Mouse (Mus musculus): ENCODE results near the gene Ublcp1. TPM values are rescaled to one million over a fixed set of nuclear protein-coding genes. Genes with fewer than 3 reads are reported as not detected.

Gene Ublcp1
- polyA plus RNA-seq, 1 experiment from 2014 or later = 63.9 TPM

GRCm38 (mm10) chr11:44512044-44513025 is 42.0 kb upstream of the Ublcp1 start:
- no peak for DNase-seq (ENCODE audit: low spot score)
- 66% methylated on average over 14 of the region's 14 CpGs for WGBS
- Histone ChIP-seq H3K4me3 (ENCODE audit: low read depth, low read length) (no peak overlapping the region), H3K27ac (ENCODE audit: low read depth) (no peak overlapping the region), H3K9ac (ENCODE audit: low read length) (no peak overlapping the region), H3K27me3 (replicated peaks; ENCODE audit: control insufficient read depth, insufficient read depth, low read length) (no peaks in the 10 kb centered on the region), H3K4me1 (replicated peaks; ENCODE audit: control insufficient read depth, insufficient read depth, low read length) (0 out of 2 replicates have a peak, but pooled peaks cover 2% of the 10 kb centered on the region), H3K4me2 (ENCODE audit: low read length) (no peak overlapping the region), H3K9me3 (ENCODE audit: control insufficient read depth, low read length) (no peaks in the 10 kb centered on the region), H3K36me3 (ENCODE audit: control insufficient read depth, insufficient read depth, low read length) (no peaks in the 10 kb centered on the region)
- no peak for ATAC-seq (replicated peaks; ENCODE audit: low FRiP score, low TSS enrichment, low read depth)

- no peak for DNase-seq (ENCODE audit: low spot score)
- Histone ChIP-seq H3K9ac (ENCODE audit: low read length) (no peak overlapping the region), H3K4me2 (ENCODE audit: low read length) (no peak overlapping the region), H3K4me1 (replicated peaks; ENCODE audit: control insufficient read depth, insufficient read depth, low read length) (0 out of 2 replicates have a peak, but pooled peaks cover 2% of the 10 kb centered on the region), H3K36me3 (ENCODE audit: control insufficient read depth, insufficient read depth, low read length) (no peaks in the 10 kb centered on the region), H3K27ac (ENCODE audit: low read depth) (no peak overlapping the region), H3K27me3 (replicated peaks; ENCODE audit: control insufficient read depth, insufficient read depth, low read length) (no peaks in the 10 kb centered on the region), H3K9me3 (ENCODE audit: control insufficient read depth, low read length) (no peaks in the 10 kb centered on the region), H3K4me3 (ENCODE audit: low read depth, low read length) (no peak overlapping the region)
- ATAC-seq (replicated peaks; ENCODE audit: low FRiP score, low TSS enrichment, low read depth) = no peak
- WGBS = 87% methylated on average over 7 of the region's 7 CpGs
Observed at GRCm38 (mm10) chr11:44510371-44510770, 40.1 kb upstream of the Ublcp1 start.

GRCm38 (mm10) chr11:44509906-44510305 is 39.6 kb upstream of the Ublcp1 start:
- H3K4me2 ChIP-seq (ENCODE audit: low read length) = no peak overlapping the region
- H3K4me3 ChIP-seq (ENCODE audit: low read depth, low read length) = no peak overlapping the region
- no peak overlapping the region for H3K27ac ChIP-seq (ENCODE audit: low read depth)
- H3K9ac ChIP-seq (ENCODE audit: low read length) = no peak overlapping the region
- ATAC-seq (replicated peaks; ENCODE audit: low FRiP score, low TSS enrichment, low read depth) (no peak), DNase-seq (ENCODE audit: low spot score) (no peak)
- H3K9me3 ChIP-seq (ENCODE audit: control insufficient read depth, low read length) = no peaks in the 10 kb centered on the region
- H3K4me1 ChIP-seq (replicated peaks; ENCODE audit: control insufficient read depth, insufficient read depth, low read length) = 0 out of 2 replicates have a peak, but pooled peaks cover 2% of the 10 kb centered on the region
- no peaks in the 10 kb centered on the region for H3K36me3 ChIP-seq (ENCODE audit: control insufficient read depth, insufficient read depth, low read length)
- WGBS = 88% methylated on average over 2 of the region's 2 CpGs
- H3K27me3 ChIP-seq (replicated peaks; ENCODE audit: control insufficient read depth, insufficient read depth, low read length) = no peaks in the 10 kb centered on the region

- WGBS = 67% methylated on average over 4 of the region's 4 CpGs
- Histone ChIP-seq H3K4me1 (replicated peaks; ENCODE audit: control insufficient read depth, insufficient read depth, low read length) (0 out of 2 replicates have a peak, but pooled peaks cover 2% of the 10 kb centered on the region), H3K27me3 (replicated peaks; ENCODE audit: control insufficient read depth, insufficient read depth, low read length) (no peaks in the 10 kb centered on the region), H3K9me3 (ENCODE audit: control insufficient read depth, low read length) (no peaks in the 10 kb centered on the region), H3K4me3 (ENCODE audit: low read depth, low read length) (no peak overlapping the region), H3K4me2 (ENCODE audit: low read length) (no peak overlapping the region), H3K9ac (ENCODE audit: low read length) (no peak overlapping the region), H3K27ac (ENCODE audit: low read depth) (no peak overlapping the region), H3K36me3 (ENCODE audit: control insufficient read depth, insufficient read depth, low read length) (no peaks in the 10 kb centered on the region)
- no peak for ATAC-seq (replicated peaks; ENCODE audit: low FRiP score, low TSS enrichment, low read depth)
- DNase-seq (ENCODE audit: low spot score) = no peak
Observed at GRCm38 (mm10) chr11:44508876-44509275, 38.6 kb upstream of the Ublcp1 start.

GRCm38 (mm10) chr11:44504761-44505160 is 34.5 kb upstream of the Ublcp1 start:
- no peaks in the 10 kb centered on the region for H3K9me3 ChIP-seq (ENCODE audit: control insufficient read depth, low read length)
- no peak overlapping the region for H3K4me2 ChIP-seq (ENCODE audit: low read length)
- no peak for DNase-seq (ENCODE audit: low spot score)
- H3K4me1 ChIP-seq (replicated peaks; ENCODE audit: control insufficient read depth, insufficient read depth, low read length) = no peaks in the 10 kb centered on the region
- no peak overlapping the region for H3K9ac ChIP-seq (ENCODE audit: low read length)
- no peak overlapping the region for H3K4me3 ChIP-seq (ENCODE audit: low read depth, low read length)
- WGBS = 86% methylated on average over 3 of the region's 3 CpGs
- H3K36me3 ChIP-seq (ENCODE audit: control insufficient read depth, insufficient read depth, low read length) = no peaks in the 10 kb centered on the region
- ATAC-seq (replicated peaks; ENCODE audit: low FRiP score, low TSS enrichment, low read depth) = no peak
- H3K27ac ChIP-seq (ENCODE audit: low read depth) = no peak overlapping the region
- H3K27me3 ChIP-seq (replicated peaks; ENCODE audit: control insufficient read depth, insufficient read depth, low read length) = no peaks in the 10 kb centered on the region

GRCm38 (mm10) chr11:44504146-44504545 is 33.8 kb upstream of the Ublcp1 start:
- no peaks in the 10 kb centered on the region for H3K36me3 ChIP-seq (ENCODE audit: control insufficient read depth, insufficient read depth, low read length)
- DNase-seq (ENCODE audit: low spot score) = no peak
- 86% methylated on average over 7 of the region's 7 CpGs for WGBS

GRCm38 (mm10) chr11:44502931-44503330 is 32.6 kb upstream of the Ublcp1 start:
- Histone ChIP-seq H3K36me3 (ENCODE audit: control insufficient read depth, insufficient read depth, low read length) (no peaks in the 10 kb centered on the region), H3K9ac (ENCODE audit: low read length) (no peak overlapping the region), H3K27ac (ENCODE audit: low read depth) (no peak overlapping the region), H3K4me1 (replicated peaks; ENCODE audit: control insufficient read depth, insufficient read depth, low read length) (peaks cover 7% of the 10 kb centered on the region; the same call in 1 of the 2 replicates), H3K4me3 (ENCODE audit: low read depth, low read length) (no peak overlapping the region), H3K4me2 (ENCODE audit: low read length) (no peak overlapping the region), H3K27me3 (replicated peaks; ENCODE audit: control insufficient read depth, insufficient read depth, low read length) (no peaks in the 10 kb centered on the region), H3K9me3 (ENCODE audit: control insufficient read depth, low read length) (no peaks in the 10 kb centered on the region)
- no peak for ATAC-seq (replicated peaks; ENCODE audit: low FRiP score, low TSS enrichment, low read depth)
- no peak for DNase-seq (ENCODE audit: low spot score)
- 53% methylated on average over 5 of the region's 5 CpGs for WGBS

More at GRCm38 (mm10) chr11:44504146-44504545, 33.8 kb upstream of the Ublcp1 start:
- Histone ChIP-seq H3K4me2 (ENCODE audit: low read length) (no peak overlapping the region), H3K9ac (ENCODE audit: low read length) (no peak overlapping the region), H3K4me1 (replicated peaks; ENCODE audit: control insufficient read depth, insufficient read depth, low read length) (no peaks in the 10 kb centered on the region), H3K27ac (ENCODE audit: low read depth) (no peak overlapping the region), H3K27me3 (replicated peaks; ENCODE audit: control insufficient read depth, insufficient read depth, low read length) (no peaks in the 10 kb centered on the region), H3K9me3 (ENCODE audit: control insufficient read depth, low read length) (no peaks in the 10 kb centered on the region), H3K4me3 (ENCODE audit: low read depth, low read length) (no peak overlapping the region)
- ATAC-seq (replicated peaks; ENCODE audit: low FRiP score, low TSS enrichment, low read depth) = no peak

GRCm38 (mm10) chr11:44501477-44501876 is 31.2 kb upstream of the Ublcp1 start:
- WGBS = 87% methylated on average over 2 of the region's 2 CpGs
- DNase-seq (ENCODE audit: low spot score) (no peak), ATAC-seq (replicated peaks; ENCODE audit: low FRiP score, low TSS enrichment, low read depth) (no peak)
- H3K9me3 ChIP-seq (ENCODE audit: control insufficient read depth, low read length) = no peaks in the 10 kb centered on the region
- H3K4me3 ChIP-seq (ENCODE audit: low read depth, low read length) = no peak overlapping the region
- H3K27me3 ChIP-seq (replicated peaks; ENCODE audit: control insufficient read depth, insufficient read depth, low read length) = no peaks in the 10 kb centered on the region
- H3K9ac ChIP-seq (ENCODE audit: low read length) = no peak overlapping the region
- no peak overlapping the region for H3K4me2 ChIP-seq (ENCODE audit: low read length)
- no peaks in the 10 kb centered on the region for H3K36me3 ChIP-seq (ENCODE audit: control insufficient read depth, insufficient read depth, low read length)
- H3K27ac ChIP-seq (ENCODE audit: low read depth) = no peak overlapping the region
- H3K4me1 ChIP-seq (replicated peaks; ENCODE audit: control insufficient read depth, insufficient read depth, low read length) = peaks cover 7% of the 10 kb centered on the region; the same call in 1 of the 2 replicates

All from intestine, embryonic 14.5 days (tissue).